Mouse (Mus musculus) forebrain, embryonic 13.5 days (tissue): ENCODE measurements around the gene Fbll1. TPM values are rescaled to one million over a fixed set of nuclear protein-coding genes. Genes with fewer than 3 reads are reported as not detected.

ENCODE experiments used
- ATAC-seq: fragments of 200-750 bp; cut with Nextera tagmentation; 2 replicates; pipeline ENCODE4 v1.8.0; 2017
- H3K27ac ChIP-seq: fragments of 300-500 bp; sonication (generic); 2 replicates; pipeline ENCODE4 v1.5.1; 2015; ENCODE audit warnings: inconsistent platforms, mild to moderate bottlenecking, moderate library complexity
- H3K27me3 ChIP-seq: fragments of 300-500 bp; sonication (generic); 2 replicates; pipeline ENCODE4 v1.6.1; 2015; ENCODE audit warnings: mild to moderate bottlenecking, inconsistent platforms
- H3K36me3 ChIP-seq: fragments of 300-500 bp; sonication (generic); 2 replicates; pipeline ENCODE4 v1.6.1; 2015; ENCODE audit warnings: mild to moderate bottlenecking, inconsistent platforms; ENCODE audit not compliant: poor library complexity, severe bottlenecking
- H3K4me1 ChIP-seq: fragments of 300-500 bp; sonication (generic); 2 replicates; pipeline ENCODE4 v1.6.1; 2015; ENCODE audit warnings: inconsistent platforms
- H3K4me2 ChIP-seq: fragments of 300-500 bp; sonication (generic); 2 replicates; pipeline ENCODE4 v1.6.1; 2015; ENCODE audit warnings: inconsistent platforms, mild to moderate bottlenecking, moderate library complexity
- H3K4me3 ChIP-seq: fragments of 300-500 bp; sonication (generic); 2 replicates; pipeline ENCODE4 v1.5.1; 2015; ENCODE audit warnings: mild to moderate bottlenecking, inconsistent platforms
- H3K9ac ChIP-seq: fragments of 300-500 bp; sonication (generic); 2 replicates; pipeline ENCODE4 v1.6.1; 2015; ENCODE audit warnings: mild to moderate bottlenecking, inconsistent platforms
- H3K9me3 ChIP-seq: fragments of 300-500 bp; sonication (generic); replicated peaks from 2 replicates; pipeline ENCODE4 v1.6.1; 2016; ENCODE audit warnings: inconsistent platforms
- WGBS: fragments of 180-500 bp; shearing (Covaris S2); methylation state at CpG from one replicate; pipeline ENCODE4 v1.1.7; 2015; 5-methylcytosine and 5-hydroxymethylcytosine counted together
- polyA plus RNA-seq: library from polyadenylated mRNA; unstranded; fragments of >200 nt; fragmentation: Nextera tagmentation; extraction: Ambion mirVana; gene quantifications from 2 replicates; pipeline ENCODE4 v1.2.1, GENCODE M21; 2015

Fbll1 gene
- polyA plus RNA-seq, 1 experiment from 2014 or later, result 4.0 TPM

DNA sequence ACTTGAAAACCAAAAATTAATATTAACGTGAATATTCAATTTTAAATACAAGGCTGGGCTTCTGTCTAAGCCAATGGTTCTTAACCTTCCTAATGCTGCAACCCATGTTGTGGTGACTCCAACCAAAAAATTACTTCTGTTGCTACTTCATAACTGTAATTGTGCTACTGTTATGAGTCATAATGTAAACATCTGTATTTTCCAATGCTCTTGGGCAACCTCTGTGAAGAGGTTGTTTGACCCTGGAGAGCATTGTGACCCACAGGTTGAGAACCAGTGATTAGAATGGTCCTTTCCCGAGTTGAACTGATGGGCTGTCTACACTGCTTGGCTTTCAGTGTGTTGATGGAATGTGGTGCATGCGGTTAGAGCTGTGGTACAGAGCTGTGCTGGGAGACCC is 22.2 kb downstream of the Fbll1 start:
- Histone ChIP-seq H3K4me2 (no peak overlapping the region), H3K9ac (no peak overlapping the region), H3K9me3 (no peaks in the 10 kb centered on the region), H3K4me1 (peaks cover 6% of the 10 kb centered on the region), H3K4me3 (no peak overlapping the region), H3K36me3 (peaks cover 47% of the 10 kb centered on the region), H3K27me3 (no peaks in the 10 kb centered on the region), H3K27ac (no peak overlapping the region)
- WGBS, result 95% methylated on average over 3 of the region's 3 CpGs
- ATAC-seq, result no peak

DNA sequence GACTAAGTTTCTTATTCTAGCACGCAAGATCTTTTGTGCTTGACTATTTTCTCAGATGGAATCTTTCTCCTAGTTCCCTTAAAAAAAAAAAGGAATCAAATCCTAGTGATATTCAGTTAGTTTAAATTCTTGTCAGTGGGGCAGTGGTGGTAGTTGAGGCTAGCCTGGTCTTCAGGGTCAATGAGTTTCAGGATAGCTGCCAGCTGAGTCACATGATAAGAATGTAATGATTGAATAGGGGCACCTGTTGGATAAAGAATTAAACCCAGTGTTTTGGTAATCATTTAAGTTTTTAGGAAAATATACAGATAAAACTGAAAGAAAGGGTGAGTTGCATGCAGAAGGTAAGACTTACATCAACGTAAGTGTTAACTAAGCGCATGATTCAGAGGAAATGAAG is 23.1 kb downstream of the Fbll1 start:
- Histone ChIP-seq H3K27me3 (no peaks in the 10 kb centered on the region), H3K9ac (no peak overlapping the region), H3K36me3 (peaks cover 46% of the 10 kb centered on the region), H3K4me1 (peaks cover 14% of the 10 kb centered on the region), H3K9me3 (no peaks in the 10 kb centered on the region), H3K4me3 (no peak overlapping the region), H3K27ac (no peak overlapping the region), H3K4me2 (no peak overlapping the region)
- 93% methylated on average over 3 of the region's 3 CpGs for WGBS
- ATAC-seq, result no peak

DNA sequence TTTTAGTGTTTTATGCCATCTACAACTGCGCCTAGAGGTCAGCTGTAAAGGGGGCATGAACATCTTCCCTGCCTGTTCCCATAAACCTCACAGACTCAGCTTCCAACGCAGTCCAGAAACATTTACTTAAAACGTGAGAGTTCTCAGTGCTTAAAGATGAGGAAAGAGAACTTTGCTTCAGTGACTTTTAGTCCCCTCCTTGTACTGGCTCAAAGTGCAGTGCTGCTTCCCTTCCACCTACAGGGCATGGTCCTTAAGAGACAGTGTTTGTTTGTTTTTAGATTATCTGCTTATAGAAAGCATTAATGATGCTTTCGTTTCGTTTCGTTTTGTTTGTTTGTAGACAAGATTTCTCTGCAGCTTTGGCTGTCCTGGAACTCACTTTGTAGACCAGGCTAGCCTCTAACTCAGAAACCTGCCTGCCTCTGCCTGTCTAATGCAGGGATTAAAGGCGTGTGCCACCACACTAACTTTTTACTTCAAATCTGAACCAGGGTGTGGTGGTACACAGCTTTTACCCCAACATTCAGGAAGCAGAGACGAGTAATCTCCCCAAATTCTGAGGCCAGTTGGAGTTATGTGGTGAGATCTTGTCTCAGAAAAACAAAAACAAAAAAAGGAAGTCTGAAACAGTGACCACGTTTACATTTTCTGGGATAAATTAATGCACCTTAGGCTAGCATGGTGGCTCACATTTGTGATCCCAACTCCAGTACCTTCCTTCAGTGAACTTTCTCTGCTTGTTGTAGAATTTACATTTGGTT is 27.8 kb downstream of the Fbll1 start:
- no peak for ATAC-seq
- peaks cover 6% of the 10 kb centered on the region; the same call in 1 of the 2 replicates for H3K36me3 ChIP-seq

DNA sequence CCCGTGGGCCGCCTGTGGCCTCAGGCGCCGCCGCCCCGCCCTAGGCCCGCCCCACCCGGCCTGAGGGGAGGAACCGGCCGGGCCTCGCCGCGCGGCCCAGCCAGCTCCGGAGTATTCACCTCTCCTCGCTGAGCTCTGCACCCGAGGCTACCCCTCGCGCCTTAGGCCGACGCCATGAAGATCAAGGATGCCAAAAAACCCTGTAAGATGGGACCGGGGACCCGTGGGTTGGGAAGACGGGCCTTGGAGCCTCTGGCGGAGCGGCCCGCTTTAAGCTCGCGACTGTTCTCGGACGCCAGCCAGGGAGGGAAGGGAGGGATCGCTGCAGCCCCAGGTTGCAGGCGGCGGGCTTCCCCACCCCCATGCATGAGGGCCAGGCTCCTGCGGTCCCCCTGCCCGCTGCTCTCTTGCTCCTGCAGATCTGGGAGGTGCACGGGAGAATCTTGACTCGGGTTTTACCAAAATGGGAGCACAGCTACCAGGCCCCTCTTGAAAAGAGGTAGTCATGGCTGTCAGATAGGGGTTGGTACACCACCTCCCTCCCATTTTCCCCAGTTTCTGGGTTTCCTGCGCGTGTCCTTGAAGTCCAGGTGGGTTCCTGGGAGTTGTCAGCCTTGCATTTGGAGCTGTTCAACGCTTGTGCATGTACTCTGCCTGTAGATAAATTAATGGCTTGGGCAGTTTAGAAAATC is 28.8 kb downstream of the Fbll1 start:
- H3K4me1 ChIP-seq, result peaks cover 17% of the 10 kb centered on the region
- WGBS, result under 1% methylated on average over 34 of the region's 41 CpGs
- no peaks in the 10 kb centered on the region for H3K27me3 ChIP-seq
- no peaks in the 10 kb centered on the region for H3K9me3 ChIP-seq
- H3K27ac ChIP-seq, result peak overlapping the region; percentile 91
- ATAC-seq, result peak; percentile 86
- peak overlapping the region; percentile 74 for H3K4me2 ChIP-seq
- H3K4me3 ChIP-seq, result peak overlapping the region; percentile 92
- peaks cover 6% of the 10 kb centered on the region; the same call in 1 of the 2 replicates for H3K36me3 ChIP-seq
- H3K9ac ChIP-seq, result peak overlapping the region; percentile 97

More for the DNA sequence above, 27.8 kb downstream of the Fbll1 start:
- Histone ChIP-seq H3K4me3 (peak overlapping the region; percentile 92), H3K4me1 (peaks cover 17% of the 10 kb centered on the region), H3K9ac (peak overlapping the region; percentile 97), H3K27ac (no peak overlapping the region), H3K27me3 (no peaks in the 10 kb centered on the region), H3K9me3 (no peaks in the 10 kb centered on the region), H3K4me2 (peak overlapping the region; percentile 74)
- WGBS, result 71% methylated on average over 9 of the region's 9 CpGs

DNA sequence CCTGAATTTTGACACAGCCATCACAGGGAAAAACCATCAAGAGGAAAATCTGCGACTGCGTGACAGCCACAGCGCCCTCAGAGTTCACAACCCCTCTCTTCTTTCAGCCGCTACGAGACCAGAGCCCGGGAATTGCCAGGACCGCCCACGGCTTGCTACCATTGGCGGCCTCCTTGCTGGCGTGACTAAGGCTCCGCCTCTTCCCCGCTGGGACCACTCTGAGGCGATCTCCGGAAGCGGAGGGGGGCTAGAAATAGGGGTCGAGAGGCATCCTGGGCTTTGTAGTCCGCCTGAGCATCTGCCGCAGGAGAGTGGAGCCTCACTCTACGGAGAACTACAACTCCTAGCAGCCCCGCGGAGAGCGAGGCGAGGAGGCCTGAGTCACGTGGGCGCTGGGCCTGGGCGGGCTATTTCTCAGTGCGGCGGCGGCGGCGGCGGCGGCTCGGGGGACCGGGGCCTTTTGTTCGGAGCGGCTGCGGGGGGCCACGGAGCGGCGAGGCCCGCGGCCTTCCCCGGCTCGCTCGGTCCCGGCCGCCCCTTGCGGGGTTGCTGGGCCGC is 29.4 kb downstream of the Fbll1 start, which contains the start of gene Pank3:
Pank3 (plus strand) TSS at position 297 of the 558 bp plus-strand sequence.
- ATAC-seq, result peak; percentile 100
- WGBS, result 0% methylated on average over 40 of the region's 50 CpGs
- H3K9me3 ChIP-seq, result no peaks in the 10 kb centered on the region
- H3K27ac ChIP-seq, result peak within 1 kb of the TSS; percentile 91
- peak within 1 kb of the TSS; percentile 74 for H3K4me2 ChIP-seq
- peak within 1 kb of the TSS; percentile 97 for H3K9ac ChIP-seq
- H3K4me3 ChIP-seq, result peak within 1 kb of the TSS; percentile 92
- H3K27me3 ChIP-seq, result no peaks in the 10 kb centered on the region
- peaks cover 6% of the 10 kb centered on the region; the same call in 1 of the 2 replicates for H3K36me3 ChIP-seq
- H3K4me1 ChIP-seq, result peaks cover 17% of the 10 kb centered on the region

DNA sequence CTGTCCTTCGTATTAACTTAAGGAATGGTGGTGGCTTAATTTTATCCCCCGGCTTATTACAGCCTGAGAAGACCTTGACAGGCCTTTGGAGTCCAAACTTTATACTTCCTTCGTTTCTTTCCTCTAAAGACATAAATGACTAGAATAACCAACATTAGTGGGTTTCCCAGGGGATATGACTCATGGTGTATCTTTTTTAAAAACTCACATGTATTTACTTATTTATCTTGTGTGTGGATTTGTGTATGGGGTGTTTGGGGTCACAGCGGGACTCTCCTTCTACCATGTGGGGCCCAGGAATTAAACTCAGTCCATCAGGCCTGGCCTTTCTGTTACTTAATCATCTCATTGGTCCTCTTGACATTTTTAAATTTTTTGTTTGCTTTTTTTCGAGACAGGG is 31.8 kb downstream of the Fbll1 start:
- H3K4me3 ChIP-seq, result no peak overlapping the region
- H3K27ac ChIP-seq, result no peak overlapping the region
- H3K36me3 ChIP-seq, result no peaks in the 10 kb centered on the region
- H3K4me1 ChIP-seq, result peaks cover 15% of the 10 kb centered on the region
- ATAC-seq, result no peak
- H3K27me3 ChIP-seq, result no peaks in the 10 kb centered on the region
- no peak overlapping the region for H3K4me2 ChIP-seq
- 92% methylated on average over 5 of the region's 5 CpGs for WGBS
- H3K9ac ChIP-seq, result no peak overlapping the region
- H3K9me3 ChIP-seq, result no peaks in the 10 kb centered on the region

DNA sequence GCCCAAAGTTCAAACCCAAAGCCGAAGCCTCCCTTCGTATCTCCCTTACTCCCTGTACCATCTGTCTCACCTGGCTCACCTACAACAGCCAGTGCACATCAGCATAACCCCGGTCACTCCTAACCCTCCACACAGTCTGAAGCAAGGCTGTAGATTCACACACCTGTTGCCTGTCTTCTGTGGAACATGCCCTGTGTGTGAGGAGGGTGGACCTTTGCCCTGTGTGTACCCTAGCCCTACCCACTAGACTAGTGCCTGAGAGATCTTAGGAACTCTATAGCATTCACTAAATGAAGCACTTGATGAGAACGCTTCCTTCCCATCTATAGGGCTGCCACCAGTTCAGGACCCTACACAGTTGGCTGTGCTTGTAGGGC is 38.1 kb downstream of the Fbll1 start:
- Histone ChIP-seq H3K9ac (no peak overlapping the region), H3K4me1 (no peaks in the 10 kb centered on the region), H3K9me3 (no peaks in the 10 kb centered on the region), H3K36me3 (no peaks in the 10 kb centered on the region), H3K4me2 (no peak overlapping the region), H3K27me3 (no peaks in the 10 kb centered on the region), H3K27ac (no peak overlapping the region), H3K4me3 (no peak overlapping the region)
- 94% methylated on average over 4 of the region's 4 CpGs for WGBS
- no peak for ATAC-seq

DNA sequence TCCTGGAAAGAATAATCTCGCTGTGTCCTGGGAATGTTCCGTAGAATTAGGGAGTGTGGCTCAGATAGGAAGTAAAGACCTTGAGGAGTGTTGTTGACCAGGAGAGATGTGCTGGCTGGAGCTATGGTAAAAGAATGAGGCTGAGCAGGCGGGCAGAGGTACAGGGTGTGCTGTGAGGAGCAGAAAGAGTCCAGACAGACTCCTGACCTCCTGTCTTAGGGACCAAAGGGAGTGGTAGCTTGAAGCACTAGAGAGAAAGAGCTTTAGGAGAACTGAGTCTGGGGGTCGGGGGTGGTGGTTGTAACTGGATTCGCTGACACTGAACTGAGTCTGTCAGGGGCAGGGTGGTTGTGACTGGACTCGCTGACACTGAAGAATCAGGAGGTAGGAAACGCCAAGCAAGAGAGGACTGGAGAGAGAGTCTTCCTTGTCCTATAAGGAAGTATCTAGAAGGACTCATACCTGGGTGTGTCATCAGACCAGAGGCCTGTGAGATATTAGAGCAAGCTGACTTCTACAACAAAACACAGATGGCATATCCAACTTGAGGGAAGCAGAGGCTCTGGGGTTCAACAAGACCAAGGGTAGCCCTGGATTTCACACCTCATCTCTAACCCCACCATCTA is 38.6 kb downstream of the Fbll1 start:
- ATAC-seq, result no peak
- no peaks in the 10 kb centered on the region for H3K27me3 ChIP-seq
- 89% methylated on average over 7 of the region's 7 CpGs for WGBS
- no peak overlapping the region for H3K9ac ChIP-seq
- no peak overlapping the region for H3K4me2 ChIP-seq
- H3K9me3 ChIP-seq, result no peaks in the 10 kb centered on the region
- H3K4me3 ChIP-seq, result no peak overlapping the region
- no peaks in the 10 kb centered on the region for H3K4me1 ChIP-seq
- H3K27ac ChIP-seq, result no peak overlapping the region
- no peaks in the 10 kb centered on the region for H3K36me3 ChIP-seq

DNA sequence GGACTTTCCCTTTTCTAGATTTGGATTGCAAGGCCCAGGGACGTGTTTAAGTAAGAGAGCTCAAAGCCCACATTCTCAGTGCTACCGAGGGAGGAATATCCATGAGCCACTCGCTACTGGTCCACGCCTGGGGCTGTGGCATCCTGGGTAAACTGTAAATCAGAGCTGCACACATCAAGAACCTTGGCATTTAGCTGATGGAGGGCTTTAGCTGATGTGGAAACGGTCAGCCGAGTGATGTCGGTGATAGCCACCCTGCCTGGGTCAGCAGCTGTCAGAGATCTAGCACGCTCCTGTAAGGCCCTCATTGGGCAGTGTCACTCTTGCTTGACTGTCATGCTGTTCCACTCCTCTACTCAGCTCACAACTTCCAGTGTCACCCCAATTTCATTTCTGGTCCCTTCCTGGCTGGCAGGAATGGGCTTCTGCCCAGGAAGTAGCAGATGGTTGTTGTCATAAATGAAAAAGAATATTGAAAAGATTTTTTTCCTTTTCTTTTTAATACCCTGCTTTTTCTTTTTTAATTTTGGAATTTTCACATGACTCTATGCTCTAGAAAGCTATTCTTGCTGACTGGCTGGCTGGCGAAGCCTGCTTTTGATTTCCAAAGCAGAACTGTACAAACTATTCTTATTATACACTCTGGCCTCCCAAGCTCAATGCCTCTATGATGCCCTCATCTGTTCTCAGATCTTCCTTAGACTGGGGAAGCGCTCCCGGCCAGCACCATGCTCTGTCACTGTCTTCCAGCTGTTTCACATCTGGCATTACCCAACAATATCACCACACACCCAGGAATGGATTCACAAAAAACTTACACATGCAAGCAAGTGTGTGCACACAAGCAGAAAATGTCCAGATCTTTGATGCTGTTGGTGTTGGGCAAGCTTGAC is 42.0 kb downstream of the Fbll1 start:
- no peak overlapping the region for H3K4me2 ChIP-seq
- H3K4me3 ChIP-seq, result no peak overlapping the region
- H3K4me1 ChIP-seq, result no peaks in the 10 kb centered on the region
- no peaks in the 10 kb centered on the region for H3K27me3 ChIP-seq
- H3K9me3 ChIP-seq, result no peaks in the 10 kb centered on the region
- 91% methylated on average over 11 of the region's 11 CpGs for WGBS
- no peak for ATAC-seq
- H3K36me3 ChIP-seq, result no peaks in the 10 kb centered on the region
- no peak overlapping the region for H3K9ac ChIP-seq
- H3K27ac ChIP-seq, result no peak overlapping the region

DNA sequence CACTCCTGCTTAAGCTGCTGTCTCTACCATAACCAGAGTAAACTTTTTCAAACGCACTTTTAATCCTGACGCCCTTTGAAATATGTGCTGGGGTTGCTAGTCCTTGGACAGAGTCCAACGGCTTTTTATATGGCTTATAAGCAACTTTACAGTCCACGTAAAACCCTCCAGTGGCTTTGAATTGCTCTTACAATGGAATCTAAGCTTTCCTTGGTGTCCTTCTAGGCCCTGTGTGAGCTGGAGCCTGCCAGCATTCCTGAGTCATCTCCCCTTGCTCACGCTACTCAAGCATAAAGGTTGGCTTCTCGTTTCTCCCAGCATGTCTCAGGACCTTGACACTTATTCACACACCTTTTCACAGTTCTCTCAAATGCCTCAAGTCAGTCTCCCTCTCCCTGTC is 43.1 kb downstream of the Fbll1 start:
- H3K27me3 ChIP-seq, result no peaks in the 10 kb centered on the region
- H3K4me2 ChIP-seq, result no peak overlapping the region
- WGBS, result 32% methylated on average over 6 of the region's 6 CpGs
- H3K4me1 ChIP-seq, result no peaks in the 10 kb centered on the region
- H3K9ac ChIP-seq, result no peak overlapping the region
- H3K36me3 ChIP-seq, result no peaks in the 10 kb centered on the region
- no peak for ATAC-seq
- H3K4me3 ChIP-seq, result no peak overlapping the region
- no peak overlapping the region for H3K27ac ChIP-seq
- no peaks in the 10 kb centered on the region for H3K9me3 ChIP-seq

DNA sequence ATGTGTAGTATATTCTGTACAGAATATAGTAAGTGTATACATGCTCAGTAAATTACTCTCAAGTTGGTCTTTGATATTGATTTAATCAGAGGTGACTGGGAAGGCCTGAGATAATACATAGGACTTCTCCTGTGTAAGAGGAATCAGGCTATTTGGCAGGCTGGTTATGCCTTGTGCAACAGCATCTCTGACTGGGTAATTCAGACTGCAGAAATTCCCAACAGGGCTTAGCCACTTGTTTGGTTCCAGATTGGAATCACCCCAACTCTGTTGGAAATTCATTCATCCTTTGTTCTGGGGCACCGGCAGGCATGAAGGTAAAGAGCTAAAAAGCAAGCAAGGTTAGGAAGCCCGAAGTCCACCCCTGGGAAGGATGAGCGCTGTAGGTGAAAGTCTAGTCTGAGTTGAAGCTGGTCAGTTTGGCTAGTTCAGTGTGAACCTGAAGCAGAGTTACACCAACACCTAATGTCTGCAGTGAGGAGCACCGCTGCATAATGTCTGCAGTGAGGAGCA is 43.7 kb downstream of the Fbll1 start:
- Histone ChIP-seq H3K9ac (no peak overlapping the region), H3K9me3 (no peaks in the 10 kb centered on the region), H3K4me1 (no peaks in the 10 kb centered on the region), H3K27ac (no peak overlapping the region), H3K4me2 (no peak overlapping the region), H3K4me3 (no peak overlapping the region), H3K27me3 (no peaks in the 10 kb centered on the region), H3K36me3 (no peaks in the 10 kb centered on the region)
- ATAC-seq, result no peak
- WGBS, result 59% methylated on average over 4 of the region's 4 CpGs
